Mouse (Mus musculus) testis, postnatal 14 days (tissue): ENCODE measurements around the gene Evi2a.

Experiments used
- DNase-seq: peaks from one replicate; pipeline ENCODE4 v3.0.0; 2021; ENCODE audit warnings: low spot score

Gene Evi2a

GRCm38 (mm10) chr11:79530333-79530761 is at the start of gene Evi2a, which contains the start of gene Evi2:
TSS of gene Evi2a (minus strand) at chr11:79530609.
TSS of gene Evi2 (minus strand) at chr11:79530589.
- no peak for DNase-seq

DNA sequence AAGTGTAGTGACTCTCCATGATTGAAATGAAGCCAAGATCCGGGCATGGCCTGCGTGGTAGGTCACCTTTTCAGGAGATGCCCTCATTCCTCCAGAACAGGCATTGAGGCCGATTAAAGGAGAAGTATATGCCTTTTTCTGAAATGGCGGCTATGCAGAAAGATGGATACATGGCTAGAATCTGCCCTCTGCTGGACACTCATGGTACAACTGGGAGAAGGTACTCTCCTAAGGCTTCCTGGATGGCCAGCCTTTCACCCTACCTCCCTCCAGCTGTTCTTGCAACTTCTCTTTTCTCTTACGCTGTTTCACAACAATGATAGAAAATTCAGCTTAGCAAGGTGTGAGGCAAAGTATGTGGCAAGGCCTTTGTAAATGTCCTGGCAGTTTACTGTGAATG is 47.3 kb upstream of the Evi2a start:
- DNase-seq, result no peak

- DNase-seq, result no peak
These were observed 45.1 kb upstream of the Evi2a start for GRCm38 (mm10) chr11:79575383-79576073.

DNA sequence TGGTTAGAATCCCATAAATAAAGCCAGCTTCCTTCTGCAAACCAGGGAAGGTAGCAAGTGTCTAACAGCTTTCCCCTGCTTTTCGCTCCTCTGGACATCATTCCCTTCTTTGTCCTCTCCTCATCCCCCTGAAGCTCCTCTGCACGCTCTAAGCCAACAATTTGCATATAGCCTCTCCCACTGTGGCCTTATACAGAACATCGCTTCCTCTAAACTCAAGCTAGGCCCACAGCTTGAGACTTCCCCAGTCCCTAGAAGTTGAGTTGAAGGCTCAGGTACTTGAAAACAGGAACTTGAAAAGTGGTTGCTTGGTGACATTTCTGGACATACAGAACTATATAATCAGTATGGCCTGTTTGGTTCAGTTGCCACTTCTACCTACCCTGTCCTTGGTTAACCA is 43.4 kb upstream of the Evi2a start:
- DNase-seq, result no peak

DNA sequence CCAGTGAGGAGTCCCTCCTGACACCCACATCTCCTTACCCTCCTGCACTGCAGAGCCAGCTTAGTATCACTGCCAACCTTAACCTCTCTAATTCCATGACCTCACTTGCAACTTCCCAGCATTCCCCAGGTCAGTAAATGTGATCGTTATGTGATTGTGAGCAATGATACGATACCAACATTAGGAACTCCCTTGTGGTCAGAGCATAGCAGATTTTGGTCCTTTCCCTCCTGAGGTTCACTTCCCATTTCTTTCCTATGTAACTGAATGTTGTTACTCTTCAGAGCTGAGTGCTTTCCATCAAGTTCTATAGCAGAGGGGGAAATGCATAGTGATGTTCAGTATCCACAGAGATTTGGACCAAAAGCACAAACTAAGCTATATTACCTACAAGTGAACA is 39.9 kb upstream of the Evi2a start:
- DNase-seq, result no peak

- no peak for DNase-seq
These were observed 37.9 kb upstream of the Evi2a start for GRCm38 (mm10) chr11:79568197-79568911.

DNA sequence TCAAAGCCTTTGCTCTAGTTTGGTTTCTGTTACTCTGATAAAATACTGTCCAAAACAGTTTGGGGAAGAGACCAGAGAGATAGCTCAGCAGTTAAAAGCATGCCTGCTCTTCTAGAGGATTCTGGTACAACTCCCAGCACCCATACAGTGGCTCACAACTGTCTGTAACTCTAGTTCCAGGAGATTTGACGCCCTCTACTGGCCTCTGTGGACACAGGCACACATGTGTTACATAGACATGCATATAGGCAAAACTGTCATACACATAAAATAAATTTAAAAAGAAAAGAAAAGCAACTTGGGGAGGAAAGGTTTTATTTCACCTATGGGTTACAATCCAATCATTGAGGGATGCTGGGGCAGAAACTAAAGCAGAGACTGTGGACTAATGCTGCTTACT is 36.5 kb upstream of the Evi2a start:
- no peak for DNase-seq

DNA sequence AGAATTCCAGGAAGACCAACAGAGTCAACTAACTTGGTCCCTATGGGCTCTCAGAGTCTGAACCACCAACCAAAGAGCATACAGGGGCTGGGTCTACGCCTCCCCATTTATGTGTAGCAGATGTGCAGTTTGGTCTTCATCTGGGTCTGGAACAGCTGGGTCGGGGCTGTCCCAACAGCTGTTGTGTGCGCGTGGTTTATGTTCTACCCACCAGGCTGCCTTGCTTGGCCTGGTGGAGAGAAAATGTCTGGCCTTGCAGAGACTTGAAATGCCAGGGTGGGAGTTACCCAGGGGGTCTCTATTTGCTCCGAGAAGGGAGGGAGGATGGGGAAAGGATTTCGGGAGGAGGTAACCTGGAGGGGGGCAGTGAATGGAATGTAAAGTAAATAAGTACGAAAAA is 33.1 kb upstream of the Evi2a start:
- DNase-seq, result no peak

- no peak for DNase-seq
These were observed 30.1 kb upstream of the Evi2a start for GRCm38 (mm10) chr11:79560536-79560935.

DNA sequence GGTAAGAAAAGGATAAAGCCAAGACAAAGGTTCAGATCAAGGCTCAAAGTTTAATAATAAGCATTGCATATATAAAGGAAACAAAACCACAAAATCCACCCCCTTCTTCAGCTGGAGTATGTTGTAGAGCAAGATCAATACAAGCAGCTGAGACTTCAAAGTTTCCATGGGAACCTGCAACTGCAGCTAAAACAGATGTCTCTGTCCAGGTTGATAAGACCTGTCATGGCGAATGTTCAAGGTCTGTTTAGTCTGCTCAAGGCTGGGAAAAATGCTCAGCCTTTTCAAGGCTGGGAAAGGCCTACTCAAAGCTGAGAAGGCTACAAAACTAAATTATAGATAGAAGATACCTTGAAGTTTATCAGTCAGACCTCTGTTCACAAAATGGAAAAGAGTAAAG is 22.2 kb upstream of the Evi2a start:
- DNase-seq, result no peak

DNA sequence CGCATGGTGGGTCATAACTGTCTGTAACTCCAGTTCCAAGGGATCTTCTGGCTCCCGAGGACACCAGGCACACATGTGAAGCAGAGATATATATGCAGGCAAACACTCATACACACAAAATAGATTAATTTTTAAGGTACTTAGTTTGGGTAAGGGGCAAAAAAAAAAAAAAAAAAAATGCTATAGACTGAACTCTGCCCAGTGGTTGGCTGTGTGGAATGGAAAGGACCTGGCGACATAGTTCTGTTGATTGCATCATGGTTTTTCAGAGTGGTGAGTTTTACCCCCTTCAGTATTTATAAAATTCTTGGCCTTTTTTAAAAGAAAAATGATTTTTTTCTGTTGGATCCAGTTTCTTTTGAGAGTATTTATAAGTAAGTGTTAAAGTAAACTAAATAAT is 5.9 kb upstream of the Evi2a start:
- DNase-seq, result no peak

DNA sequence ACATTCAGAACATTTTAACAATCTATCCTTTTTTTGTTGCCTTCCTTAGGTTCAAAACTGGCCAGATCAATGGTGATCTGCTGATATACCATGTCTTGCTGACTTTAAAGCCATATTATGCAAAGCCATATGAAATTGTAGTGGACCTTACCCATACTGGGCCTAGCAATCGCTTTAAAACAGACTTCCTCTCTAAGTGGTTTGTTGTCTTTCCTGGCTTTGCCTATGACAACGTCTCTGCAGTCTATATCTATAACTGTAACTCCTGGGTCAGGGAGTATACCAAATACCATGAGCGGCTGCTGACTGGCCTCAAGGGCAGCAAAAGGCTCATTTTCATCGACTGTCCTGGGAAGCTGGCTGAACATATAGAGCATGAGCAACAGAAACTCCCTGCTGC is 5.1 kb upstream of the Evi2a start:
- DNase-seq, result no peak

GRCm38 (mm10) chr11:79533950-79534690 is 3.7 kb upstream of the Evi2a start:
- DNase-seq, result no peak

- DNase-seq, result no peak
These were observed 2.9 kb upstream of the Evi2a start for GRCm38 (mm10) chr11:79533311-79533710.

GRCm38 (mm10) chr11:79531485-79531884 is 1.1 kb upstream of the Evi2a start:
- DNase-seq, result no peak

- DNase-seq, result no peak
These were observed 365 bp upstream of the Evi2a start for GRCm38 (mm10) chr11:79530774-79531173.

GRCm38 (mm10) chr11:79529736-79530135 is 673 bp downstream of the Evi2a start:
- no peak for DNase-seq

DNA sequence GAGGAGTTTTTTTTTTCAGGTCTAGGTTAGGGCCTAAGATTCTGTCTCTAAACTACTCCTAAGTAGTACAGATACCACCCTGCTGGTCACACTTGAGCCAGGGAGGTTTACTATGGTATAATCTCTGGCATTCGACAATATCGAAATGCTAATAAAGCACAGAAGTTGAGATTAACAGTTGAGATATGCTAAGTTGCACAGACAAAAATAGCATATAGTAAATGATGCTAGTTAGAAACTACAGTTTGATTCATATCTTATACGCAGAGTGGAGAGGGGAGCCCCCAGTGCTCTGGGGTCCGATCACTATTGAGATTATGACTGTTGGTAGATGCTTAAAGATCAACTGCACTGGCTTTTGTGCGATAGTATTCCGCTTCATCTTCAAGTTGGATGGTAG is 1.2 kb downstream of the Evi2a start:
- DNase-seq, result no peak

DNA sequence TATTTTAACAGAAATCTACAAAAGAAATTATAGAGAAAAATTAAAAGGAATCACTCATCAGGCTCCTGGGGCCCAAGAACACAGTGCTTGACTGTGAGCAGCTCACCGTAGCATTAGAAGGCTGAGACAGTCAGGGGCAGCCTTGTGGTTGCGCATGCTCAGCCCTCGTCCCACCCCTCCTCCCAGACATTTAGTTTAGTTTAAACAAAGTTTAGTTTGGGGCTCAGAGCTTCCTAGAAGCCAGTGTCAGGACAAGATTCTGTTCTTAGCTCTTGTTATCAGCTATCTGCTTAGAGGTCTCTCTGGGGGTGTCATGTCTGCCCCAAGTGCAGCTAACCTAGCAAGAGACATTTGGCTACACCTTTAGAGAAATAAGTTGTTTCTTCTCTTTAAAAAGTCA is 1.8 kb downstream of the Evi2a start:
- DNase-seq, result no peak

DNA sequence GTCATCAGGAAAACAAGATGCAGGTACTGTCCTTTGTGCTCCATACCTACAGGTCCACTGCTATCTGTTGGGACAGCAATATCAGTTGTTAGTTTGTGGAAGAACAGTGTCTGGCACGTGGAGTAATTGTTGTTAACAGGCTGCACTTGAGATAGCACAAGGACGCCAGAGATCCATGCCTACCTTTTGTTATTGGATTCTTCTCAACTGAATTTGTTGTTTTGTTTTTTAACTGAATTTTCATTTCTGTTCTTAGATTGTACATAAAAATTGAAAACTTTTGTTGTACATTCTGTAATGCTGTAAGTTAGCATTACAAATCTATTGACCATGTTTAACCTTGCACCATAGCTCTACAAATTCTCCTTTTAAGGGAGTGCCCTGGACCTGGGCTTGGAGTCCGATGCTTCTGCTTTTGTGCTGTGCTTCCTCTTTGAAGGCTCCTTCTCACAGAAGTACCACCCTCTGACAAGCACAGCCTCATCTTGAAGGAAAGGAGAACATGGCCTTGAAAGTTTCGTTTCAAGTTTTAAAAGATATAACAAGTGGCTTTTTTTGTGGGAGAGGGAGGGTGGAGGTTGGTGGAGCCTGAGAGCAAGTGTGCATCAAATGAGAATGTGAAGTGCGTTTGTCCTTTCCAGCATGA is 2.5 kb downstream of the Evi2a start:
- no peak for DNase-seq

GRCm38 (mm10) chr11:79527015-79527738 is 3.2 kb downstream of the Evi2a start:
- no peak for DNase-seq

- no peak for DNase-seq
These were observed 3.9 kb downstream of the Evi2a start for GRCm38 (mm10) chr11:79526549-79526948.
